Mouse (Mus musculus) frontal cortex, postnatal 25 days (tissue): ENCODE data around the gene P2rx1.

ENCODE experiments used
- DNase-seq, 2 experiments: peaks; one replicate each; pipeline ENCODE4 v3.0.0; 2022; ENCODE audit warnings: low spot score in 2 of 2

P2rx1 gene

GRCm38 (mm10) chr11:72987807-72988206 lies 11.1 kb upstream of the P2rx1 start:
- DNase-seq, result no peak

- DNase-seq, result no peak
These were observed 9.9 kb upstream of the P2rx1 start for GRCm38 (mm10) chr11:72989044-72989443.

- DNase-seq, result no peak
These were observed 8.2 kb upstream of the P2rx1 start for GRCm38 (mm10) chr11:72990688-72991087.

GRCm38 (mm10) chr11:72991961-72992360 lies 6.9 kb upstream of the P2rx1 start:
- DNase-seq, result no peak

GRCm38 (mm10) chr11:72996346-72996745 lies 2.6 kb upstream of the P2rx1 start:
- no peak for DNase-seq

- DNase-seq, result no peak
These were observed 2.1 kb upstream of the P2rx1 start for GRCm38 (mm10) chr11:72996781-72997180.

- DNase-seq, result no peak
These were observed 1.2 kb upstream of the P2rx1 start for GRCm38 (mm10) chr11:72997529-72998326.

GRCm38 (mm10) chr11:73001029-73001428 lies 2.1 kb downstream of the P2rx1 start:
- peak in 1 of 2 experiments; percentile 66 for DNase-seq

GRCm38 (mm10) chr11:73006377-73006776 lies 7.5 kb downstream of the P2rx1 start:
- no peak for DNase-seq

- DNase-seq, result no peak
These were observed 8.2 kb downstream of the P2rx1 start for GRCm38 (mm10) chr11:73007113-73007512.

- DNase-seq, result no peak
These were observed 9.0 kb downstream of the P2rx1 start for GRCm38 (mm10) chr11:73007698-73008481.

GRCm38 (mm10) chr11:73008826-73009225 lies 9.9 kb downstream of the P2rx1 start:
- no peak for DNase-seq

- no peak for DNase-seq
These were observed 10.8 kb downstream of the P2rx1 start for GRCm38 (mm10) chr11:73009531-73010274.

- no peak for DNase-seq
These were observed 15.1 kb downstream of the P2rx1 start for GRCm38 (mm10) chr11:73013981-73014380.

- no peak for DNase-seq
These were observed 16.0 kb downstream of the P2rx1 start for GRCm38 (mm10) chr11:73014831-73015344.

- no peak for DNase-seq
These were observed 16.6 kb downstream of the P2rx1 start for GRCm38 (mm10) chr11:73015391-73016102.

- DNase-seq, result no peak
These were observed 17.2 kb downstream of the P2rx1 start for GRCm38 (mm10) chr11:73016103-73016420.

- DNase-seq, result peak; percentile 82 to 88
These were observed 19.7 kb downstream of the P2rx1 start, which contains the start of gene Camkk1 for GRCm38 (mm10) chr11:73018471-73019146. Gene Camkk1, plus strand, starts transcription at chr11:73019008.

GRCm38 (mm10) chr11:73019147-73019795 lies 20.4 kb downstream of the P2rx1 start:
- DNase-seq, result peak; percentile 56 to 64
